Mouse (Mus musculus) heart, postnatal 0 days (tissue): ENCODE measurements at regions not wholly inside any gene's neighbourhood (a gene's known extent, or its start where the extent isn't known, plus 50 kb on each side); places are given as distances from the start of the nearest gene placed in this dataset.

Source experiments
- CTCF ChIP-seq: IDR thresholded peaks from 2 replicates; pipeline ENCODE4 v1.5.1; 2016; ENCODE audit warnings: antibody characterized with exemption, control low read depth, low read depth
- EP300 ChIP-seq: IDR thresholded peaks from 2 replicates; pipeline ENCODE4 v1.6.1; 2016; ENCODE audit warnings: antibody characterized with exemption, low read depth

DNA sequence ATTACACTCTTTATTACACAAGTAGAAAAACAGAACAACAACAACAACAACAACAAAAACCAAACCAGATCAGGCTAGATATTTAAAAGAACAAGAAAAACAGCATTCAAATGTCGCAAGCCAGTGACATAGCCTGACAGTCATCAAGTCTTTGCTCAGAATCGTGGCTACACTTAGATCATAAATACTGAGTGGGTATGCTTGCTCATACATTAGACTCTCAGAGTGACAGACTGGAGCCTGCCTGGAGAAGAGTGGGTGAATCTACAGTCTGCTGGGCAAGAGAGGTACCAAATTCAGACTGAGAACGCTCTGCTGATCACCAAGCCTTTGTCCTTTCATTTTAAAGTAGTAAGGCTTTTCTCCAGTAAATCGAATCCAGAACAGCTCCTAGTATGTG is 202.4 kb upstream of the Cnr1 start:
- TF ChIP-seq CTCF: no peak
- TF ChIP-seq EP300: no peak
